Mouse (Mus musculus) macrophage (primary cell): Measurements from ENCODE around the gene Oprd1. TPM values are rescaled to one million over a fixed set of nuclear protein-coding genes. Genes with fewer than 3 reads are reported as not detected.

Experiments used
- H3K27ac ChIP-seq: fragments of 350-480 bp; formaldehyde crosslinking; 2 replicates; pipeline ENCODE4 v1.9.0; 2021
- H3K36me3 ChIP-seq: fragments of 350-480 bp; formaldehyde crosslinking; 2 replicates; pipeline ENCODE4 v1.9.0; 2021; ENCODE audit errors: inconsistent target
- H3K4me3 ChIP-seq: fragments of 350-480 bp; formaldehyde crosslinking; 2 replicates; pipeline ENCODE4 v1.9.0; 2021; ENCODE audit errors: inconsistent target
- H3K79me2 ChIP-seq: fragments of 350-480 bp; formaldehyde crosslinking; 2 replicates; pipeline ENCODE4 v1.9.0; 2021; ENCODE audit errors: inconsistent target
- WGBS: methylation state at CpG from one replicate; pipeline ENCODE4 v1.1.7; 2026; ENCODE audit warnings: inconsistent platforms; ENCODE audit not compliant: missing documents; 5-methylcytosine and 5-hydroxymethylcytosine counted together
- polyA plus RNA-seq: library from polyadenylated mRNA; stranded (reverse); fragments of 250-400 nt; gene quantifications from 3 replicates; pipeline ENCODE4 v1.2.4, GENCODE M21; 2018; ENCODE audit warnings: inconsistent platforms
- total RNA-seq, 78 experiments: library from RNA; depleted of rRNA; stranded (reverse); fragments of 250-400 nt; gene quantifications; 1 replicate in 9 of 78; 2 replicates in 24 of 78; 3 replicates in 43 of 78; 4 replicates in 2 of 78; pipeline ENCODE4 v1.2.4; 2018; ENCODE audit warnings: inconsistent platforms in 56 of 78

The Oprd1 gene
- total RNA-seq (2018; cell fraction: chromatin; rRNA removed): 1 to 10 TPM in 1 of 26 experiments, under 1 TPM in 3, not detected in 22; 0.13 to 2.0 (median 0.22) TPM
- total RNA-seq (2018; cell fraction: cytosol; rRNA removed): under 1 TPM in 19 of 26 experiments, not detected in 7; 0.03 to 0.24 (median 0.07) TPM
- total RNA-seq (2018; cell fraction: nucleus; rRNA removed): 1 to 10 TPM in 1 of 26 experiments, under 1 TPM in 17, not detected in 8; 0.16 to 1.3 (median 0.27) TPM
- 0.06 TPM in 1 of 3 replicates, not detected in the others for polyA plus RNA-seq

DNA sequence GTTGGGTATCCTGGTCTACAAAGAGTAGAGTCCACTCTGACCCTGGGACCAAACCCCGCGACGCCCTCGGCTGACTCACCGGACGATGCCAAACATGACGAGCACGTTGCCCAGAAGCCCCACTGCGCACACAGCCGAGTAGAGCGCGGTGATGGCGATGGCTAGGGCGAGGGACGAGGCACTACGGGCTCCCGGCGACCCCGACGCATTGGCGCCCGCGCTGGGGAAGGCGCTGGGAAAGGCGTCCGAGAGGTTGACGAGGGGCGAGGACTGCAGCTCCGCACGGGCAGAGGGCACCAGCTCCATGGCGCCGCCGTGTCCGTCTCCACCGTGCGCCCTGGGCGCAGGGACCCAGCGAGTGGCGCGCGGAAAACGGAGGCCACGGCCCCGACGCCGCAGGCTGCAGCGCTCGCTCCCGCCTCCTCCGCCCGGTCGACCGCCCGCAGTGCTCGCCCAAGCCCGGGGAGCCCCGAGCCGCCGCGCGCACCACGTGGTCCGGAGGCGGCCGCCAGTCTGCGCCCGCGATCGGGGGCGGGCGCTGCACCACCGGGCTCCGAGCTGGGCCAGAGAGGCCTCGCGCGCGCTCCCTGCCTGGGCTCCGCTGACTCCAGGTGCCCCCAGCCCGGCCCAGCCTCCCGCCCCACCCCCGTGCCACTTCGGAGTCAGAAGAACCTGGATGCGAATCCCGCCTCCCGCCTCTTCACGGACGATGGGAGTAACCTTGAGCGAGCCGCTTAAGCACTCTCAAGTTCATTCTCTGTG lies at the start of gene Oprd1:
Gene Oprd1 (minus strand): TSS at position 407 of the 762 bp plus-strand sequence.
- Histone ChIP-seq H3K27ac (no peak within 1 kb of the TSS), H3K4me3 (no peak within 1 kb of the TSS), H3K36me3 (no peaks in the 10 kb centered on the region), H3K79me2 (no peaks in the 10 kb centered on the region)
- WGBS: 2% methylated on average over 88 of the region's 89 CpGs

DNA sequence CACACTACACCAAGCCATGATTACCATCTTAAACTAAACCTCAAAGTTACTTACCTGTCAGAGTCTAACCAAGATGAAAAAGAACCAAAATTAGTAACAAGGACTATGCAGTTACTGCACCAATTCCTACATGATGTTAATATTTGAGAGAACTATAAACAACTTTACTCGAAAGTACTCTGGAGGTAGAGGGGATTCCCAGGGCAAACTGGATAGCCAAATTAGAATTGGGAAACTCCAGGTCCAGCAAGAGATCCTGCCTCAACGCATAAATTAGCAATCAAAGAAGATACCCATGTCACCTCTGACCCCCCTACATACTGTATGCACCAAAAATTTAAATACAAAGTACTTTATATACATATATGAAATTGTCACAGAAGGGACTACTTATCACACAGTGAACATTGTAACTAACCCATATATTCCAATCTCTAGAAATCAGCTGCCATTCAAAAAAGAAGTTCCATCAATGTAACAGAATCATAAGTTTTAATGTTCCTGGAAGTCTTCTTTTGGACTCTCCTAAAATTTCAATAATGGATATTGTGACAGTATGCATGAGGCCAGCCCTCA lies 43.6 kb upstream of the Oprd1 start:
- Histone ChIP-seq H3K4me3 (no peak overlapping the region), H3K79me2 (peaks cover 65% of the 10 kb centered on the region), H3K36me3 (peaks cover 40% of the 10 kb centered on the region), H3K27ac (no peak overlapping the region)
- 100% methylated on average over 2 of the region's 2 CpGs for whole genome bisulfite sequencing

DNA sequence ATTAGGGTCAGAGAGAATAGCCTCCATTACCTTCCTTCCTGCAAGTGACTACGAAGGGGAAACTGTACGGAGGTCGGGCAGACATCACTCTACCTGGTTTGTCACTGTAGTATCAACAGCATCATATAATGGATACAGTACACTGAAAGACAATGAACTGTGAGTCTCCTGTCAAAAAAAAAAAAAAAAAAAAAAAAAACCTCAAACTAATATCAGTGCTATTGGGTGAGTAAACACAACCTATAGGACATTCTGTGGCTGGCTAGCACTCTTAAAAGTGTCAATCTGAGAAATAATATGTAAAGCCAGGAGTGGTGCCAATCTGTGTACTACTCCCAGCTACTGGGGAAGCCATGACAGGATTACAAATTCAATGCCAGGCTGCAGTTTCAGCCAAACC lies 38.9 kb upstream of the Oprd1 start:
- 80% methylated on average over 3 of the region's 3 CpGs for WGBS
- Histone ChIP-seq H3K27ac (no peak overlapping the region), H3K79me2 (peaks cover 18% of the 10 kb centered on the region), H3K4me3 (no peak overlapping the region), H3K36me3 (peaks cover 35% of the 10 kb centered on the region)

DNA sequence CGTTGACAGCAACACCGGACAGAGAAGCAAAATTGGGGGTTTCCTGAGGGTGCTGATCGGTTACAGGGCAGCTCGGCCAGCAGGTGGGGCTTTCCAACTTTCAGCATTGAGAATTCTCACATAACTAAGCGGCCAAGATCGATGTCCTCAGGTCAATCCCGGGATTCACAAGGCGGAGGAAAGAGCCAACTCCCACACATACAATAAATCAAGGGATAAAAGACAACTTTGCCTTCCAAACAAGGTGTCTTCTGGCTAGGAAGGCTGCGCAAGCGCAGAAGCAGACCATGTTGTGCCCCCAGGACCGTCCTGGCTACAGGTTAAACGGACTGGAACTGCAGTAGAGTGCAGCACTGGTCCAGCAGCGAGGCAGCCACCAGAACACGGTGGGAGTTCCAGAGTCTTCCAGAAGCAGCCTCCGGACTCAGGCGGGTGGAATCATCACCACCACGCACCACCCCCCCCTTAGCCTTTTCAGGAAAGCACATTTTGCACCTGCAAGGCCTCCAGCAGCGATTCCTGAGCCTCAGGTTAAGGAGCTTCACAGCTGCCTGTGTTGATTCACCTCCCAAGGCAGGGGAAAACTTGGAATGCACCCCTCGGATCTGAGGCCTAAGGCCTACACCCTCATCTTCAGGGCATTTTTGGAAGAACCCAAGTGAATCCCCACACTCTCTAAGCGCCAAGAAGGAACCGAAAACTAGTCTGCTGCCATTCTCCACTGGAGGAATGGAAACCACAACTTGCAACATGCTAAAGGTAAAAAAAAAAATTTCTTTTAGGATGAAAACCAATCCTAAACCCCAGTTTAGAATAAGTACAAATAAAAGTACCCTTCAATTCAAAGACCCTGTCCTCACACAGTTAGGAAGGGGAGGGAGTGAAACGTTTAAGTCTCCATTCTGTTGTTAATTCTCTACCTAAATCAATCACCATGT lies 37.7 kb upstream of the Oprd1 start:
- 58% methylated on average over 21 of the region's 22 CpGs for WGBS
- H3K4me3 ChIP-seq: no peak overlapping the region
- peaks cover 6% of the 10 kb centered on the region for H3K79me2 ChIP-seq
- H3K36me3 ChIP-seq: peaks cover 26% of the 10 kb centered on the region
- H3K27ac ChIP-seq: no peak overlapping the region

DNA sequence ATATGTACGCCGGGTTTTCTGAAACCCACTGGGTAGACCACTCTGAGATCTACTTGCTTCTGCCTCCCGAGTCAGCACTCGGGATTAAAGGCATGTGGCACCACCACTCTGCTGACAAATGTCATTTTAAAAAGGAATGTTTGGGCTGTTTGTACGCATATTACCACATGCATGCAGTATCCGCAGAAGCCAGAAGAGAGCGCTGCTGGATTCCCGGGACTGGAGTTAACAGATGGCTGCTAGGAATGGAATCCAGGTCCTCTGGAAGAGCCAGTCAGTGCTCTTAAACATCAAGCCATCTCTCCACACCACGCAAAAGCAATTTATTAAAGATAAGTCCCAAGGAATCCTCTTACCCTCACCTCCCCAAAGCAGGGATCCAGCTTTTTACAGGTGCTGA lies 36.4 kb upstream of the Oprd1 start:
- Histone ChIP-seq H3K79me2 (no peaks in the 10 kb centered on the region), H3K36me3 (peaks cover 14% of the 10 kb centered on the region), H3K4me3 (no peak overlapping the region), H3K27ac (no peak overlapping the region)
- WGBS: 99% methylated on average over 8 of the region's 9 CpGs

DNA sequence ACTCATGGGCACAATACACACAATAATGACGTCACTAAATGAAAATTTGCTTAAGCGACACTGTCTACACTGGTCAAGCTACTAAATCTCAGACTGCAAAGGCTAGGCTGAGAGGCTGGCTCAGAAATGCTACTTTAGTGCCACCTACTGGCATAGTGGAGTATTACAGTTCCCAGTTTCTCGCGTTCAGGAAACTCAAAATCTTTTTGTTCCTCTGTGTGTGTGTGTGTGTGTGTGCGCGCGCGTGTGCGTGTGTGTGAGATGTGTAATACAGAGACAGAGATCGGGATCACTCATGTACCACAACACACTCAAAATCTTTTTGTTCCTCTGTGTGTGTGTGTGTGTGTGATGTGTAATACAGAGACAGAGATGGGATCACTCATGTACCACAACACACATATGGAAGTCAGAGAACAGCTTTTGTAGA lies 34.4 kb upstream of the Oprd1 start:
- no peak overlapping the region for H3K27ac ChIP-seq
- 3% methylated on average over 10 of the region's 10 CpGs for WGBS
- no peaks in the 10 kb centered on the region for H3K79me2 ChIP-seq
- H3K4me3 ChIP-seq: no peak overlapping the region
- no peaks in the 10 kb centered on the region for H3K36me3 ChIP-seq

DNA sequence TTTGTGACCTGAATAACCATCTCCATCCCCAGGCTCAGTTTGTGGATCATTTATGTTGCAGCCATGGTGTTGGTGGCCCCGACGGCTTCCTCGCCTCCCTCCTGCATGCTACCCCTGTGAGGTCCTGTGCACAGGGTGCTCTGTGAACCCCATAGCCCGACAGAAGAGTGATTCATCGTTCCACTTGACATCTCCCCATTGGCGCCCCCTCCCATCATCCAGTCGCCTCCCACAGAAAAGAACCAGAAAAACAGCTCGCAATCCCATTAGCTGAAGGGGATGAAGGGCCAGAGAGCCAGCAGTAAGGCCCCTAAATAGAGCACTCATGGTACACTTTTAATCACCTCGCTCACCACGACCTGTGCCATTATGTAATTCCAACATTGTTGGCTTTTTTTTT lies 32.2 kb upstream of the Oprd1 start:
- WGBS: 74% methylated on average over 9 of the region's 10 CpGs
- no peak overlapping the region for H3K27ac ChIP-seq
- H3K36me3 ChIP-seq: no peaks in the 10 kb centered on the region
- no peak overlapping the region for H3K4me3 ChIP-seq
- H3K79me2 ChIP-seq: no peaks in the 10 kb centered on the region

DNA sequence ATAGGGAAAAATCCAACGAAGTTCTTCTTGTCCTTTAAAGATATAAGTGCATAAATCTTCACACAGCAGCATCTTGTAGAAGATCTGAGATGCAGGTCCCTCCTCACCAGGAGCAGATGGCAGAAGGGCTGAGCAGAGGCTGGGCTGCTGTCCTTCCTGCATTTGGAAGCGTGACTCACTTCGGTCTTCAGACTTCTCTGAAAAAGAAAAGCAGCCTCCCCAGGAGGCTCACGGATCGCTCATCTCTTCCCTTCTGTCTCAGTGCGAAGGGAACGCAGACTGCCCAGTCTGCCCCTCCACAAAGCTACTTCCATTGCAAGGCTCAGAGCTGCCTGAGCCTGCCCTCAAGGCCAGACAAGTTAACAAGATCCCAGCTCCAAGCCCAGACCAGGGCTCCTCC lies 26.6 kb upstream of the Oprd1 start:
- H3K27ac ChIP-seq: no peak overlapping the region
- H3K36me3 ChIP-seq: no peaks in the 10 kb centered on the region
- no peak overlapping the region for H3K4me3 ChIP-seq
- 74% methylated on average over 7 of the region's 7 CpGs for WGBS
- no peaks in the 10 kb centered on the region for H3K79me2 ChIP-seq

DNA sequence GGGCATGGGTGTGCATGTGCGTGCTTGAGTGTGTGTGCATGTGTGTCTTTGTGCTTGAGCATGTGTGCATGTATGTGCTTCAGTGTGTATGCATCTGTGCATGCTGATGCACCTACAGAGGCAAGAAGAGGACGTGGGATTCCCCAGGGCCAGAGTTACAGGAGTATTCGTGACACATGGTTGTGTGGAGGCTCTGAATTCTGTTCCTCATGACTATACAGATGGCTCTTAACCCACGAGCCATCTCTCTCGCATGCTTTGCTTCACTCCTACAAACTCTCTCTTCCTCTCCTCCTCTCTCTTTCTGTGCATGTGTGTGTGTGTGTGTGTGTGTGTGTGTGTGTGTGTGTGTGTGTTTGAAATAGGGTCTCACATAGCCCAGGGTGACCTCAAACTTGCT lies 25.5 kb upstream of the Oprd1 start:
- no peaks in the 10 kb centered on the region for H3K36me3 ChIP-seq
- H3K27ac ChIP-seq: no peak overlapping the region
- no peaks in the 10 kb centered on the region for H3K79me2 ChIP-seq
- no peak overlapping the region for H3K4me3 ChIP-seq
- 93% methylated on average over 5 of the region's 5 CpGs for WGBS

DNA sequence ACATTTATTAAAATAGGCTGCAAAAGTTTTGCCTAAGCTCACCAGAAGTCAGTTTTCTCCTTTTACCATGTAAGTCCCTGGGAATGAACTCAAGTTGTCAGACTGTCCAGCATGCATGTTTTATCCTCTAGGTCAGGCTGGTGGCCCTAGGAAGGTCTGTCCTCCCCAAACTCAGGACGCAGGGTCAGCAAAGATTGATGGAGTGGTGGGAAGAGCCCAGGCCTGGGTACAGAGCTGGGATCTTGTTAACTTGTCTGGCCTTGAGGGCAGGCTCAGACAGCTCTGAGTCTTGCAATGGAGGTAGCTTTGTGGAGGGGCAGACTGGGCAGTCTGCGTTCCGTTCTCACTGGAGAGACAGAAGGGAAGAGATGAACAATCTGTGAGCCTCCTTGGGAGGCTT lies 25.0 kb upstream of the Oprd1 start:
- Histone ChIP-seq H3K4me3 (no peak overlapping the region), H3K27ac (no peak overlapping the region), H3K36me3 (no peaks in the 10 kb centered on the region), H3K79me2 (no peaks in the 10 kb centered on the region)
- 97% methylated on average over 3 of the region's 3 CpGs for WGBS

DNA sequence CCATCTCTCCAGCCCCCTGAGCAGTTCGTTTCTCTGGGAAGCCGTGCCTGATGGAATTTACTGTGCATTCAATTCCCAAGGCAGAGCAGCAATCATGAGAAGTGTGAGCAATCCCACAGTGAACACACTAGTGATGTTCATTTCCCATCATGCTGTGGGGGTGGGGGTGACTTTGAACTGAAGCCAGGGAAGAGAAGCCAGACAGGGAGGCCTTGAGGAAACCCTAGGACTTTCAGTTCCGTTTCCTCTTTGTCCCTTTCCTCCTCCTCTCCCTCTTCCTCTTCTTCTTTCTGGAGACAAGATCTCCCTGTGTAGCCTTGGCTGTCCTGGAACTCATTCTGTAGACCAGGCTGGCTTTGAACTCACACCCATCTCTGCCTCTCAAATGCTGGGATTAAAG lies 23.1 kb upstream of the Oprd1 start:
- Histone ChIP-seq H3K79me2 (no peaks in the 10 kb centered on the region), H3K36me3 (no peaks in the 10 kb centered on the region), H3K4me3 (no peak overlapping the region), H3K27ac (no peak overlapping the region)
- 67% methylated on average over 3 of the region's 3 CpGs for WGBS

DNA sequence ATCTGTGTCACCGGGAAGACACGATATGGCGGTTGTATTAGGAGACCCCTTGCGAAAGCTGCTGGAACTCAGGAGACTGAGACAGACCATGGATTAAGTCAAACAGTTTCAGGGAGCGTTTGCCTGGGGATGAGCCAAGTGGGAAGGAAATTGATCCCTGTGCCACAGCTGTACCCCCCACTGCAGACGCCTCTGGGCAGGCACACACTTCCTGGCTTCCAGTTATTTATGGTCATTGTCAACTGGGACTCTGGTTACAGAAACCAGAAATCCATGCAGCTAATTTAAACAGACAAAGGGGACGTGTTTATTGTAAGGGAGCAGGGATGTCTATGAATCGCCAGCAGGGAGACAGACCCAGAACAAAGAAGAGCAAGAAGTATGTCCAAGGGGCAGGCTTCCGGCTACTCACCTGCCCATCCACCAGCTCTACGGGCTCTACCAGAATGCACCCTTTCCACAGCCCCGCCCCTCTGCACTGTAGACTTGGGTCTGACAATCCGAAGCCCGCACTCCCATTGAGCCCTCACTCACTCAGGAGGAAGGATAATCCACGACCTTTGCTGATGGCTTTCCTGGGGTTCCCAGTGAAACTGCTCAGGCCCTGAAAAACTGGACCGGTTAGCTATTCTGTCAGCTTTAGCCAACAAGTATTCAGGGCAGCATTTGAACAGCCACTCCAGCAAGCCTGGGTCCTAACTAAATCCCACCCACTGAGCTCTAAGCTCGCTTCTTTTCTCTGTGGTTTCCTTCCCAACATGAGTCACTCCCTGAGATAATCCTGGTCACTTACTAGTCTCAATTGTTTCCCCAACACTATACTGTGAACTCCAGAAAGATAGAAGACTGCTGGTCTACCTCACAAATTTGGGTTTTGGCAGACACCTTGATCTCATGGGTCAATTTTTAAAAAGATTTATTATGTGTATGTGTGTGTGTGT lies 22.3 kb upstream of the Oprd1 start:
- WGBS: 86% methylated on average over 16 of the region's 16 CpGs
- H3K4me3 ChIP-seq: no peak overlapping the region
- no peaks in the 10 kb centered on the region for H3K36me3 ChIP-seq
- H3K79me2 ChIP-seq: no peaks in the 10 kb centered on the region
- H3K27ac ChIP-seq: no peak overlapping the region

DNA sequence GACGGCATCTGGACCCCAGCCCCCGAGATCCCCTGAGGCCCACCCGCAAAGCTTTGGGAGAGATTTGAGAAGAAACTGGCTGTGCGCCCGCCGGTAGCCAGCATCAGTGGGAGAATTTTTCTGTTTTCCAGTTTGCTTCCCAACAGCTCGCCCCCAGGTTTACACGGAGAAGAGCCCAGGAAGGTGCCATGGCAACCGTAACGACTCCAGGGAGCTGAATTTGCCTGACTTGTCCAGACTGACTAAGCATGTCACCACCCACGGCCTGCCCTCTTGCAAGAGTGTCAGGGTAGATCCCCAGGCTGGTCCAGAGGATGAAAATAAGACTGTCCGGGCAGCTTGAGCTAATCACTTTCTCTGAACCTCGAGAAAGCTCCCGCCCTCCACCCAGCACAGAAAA lies 21.4 kb upstream of the Oprd1 start:
- no peak overlapping the region for H3K4me3 ChIP-seq
- WGBS: 93% methylated on average over 14 of the region's 14 CpGs
- H3K27ac ChIP-seq: no peak overlapping the region
- no peaks in the 10 kb centered on the region for H3K36me3 ChIP-seq
- H3K79me2 ChIP-seq: no peaks in the 10 kb centered on the region
